Mouse (Mus musculus): ENCODE data around the gene Gigyf2. TPM values are rescaled to one million over a fixed set of nuclear protein-coding genes. Genes with fewer than 3 reads are reported as not detected.
A peak's percentile ranks its signal among the peaks of the same experiment; 100 is the strongest.

Gene Gigyf2
- polyA plus RNA-seq (2015; fragmentation: Nextera tagmentation; extraction: Ambion mirVana): 69.3 and 71.3 TPM in 2 replicates

DNA sequence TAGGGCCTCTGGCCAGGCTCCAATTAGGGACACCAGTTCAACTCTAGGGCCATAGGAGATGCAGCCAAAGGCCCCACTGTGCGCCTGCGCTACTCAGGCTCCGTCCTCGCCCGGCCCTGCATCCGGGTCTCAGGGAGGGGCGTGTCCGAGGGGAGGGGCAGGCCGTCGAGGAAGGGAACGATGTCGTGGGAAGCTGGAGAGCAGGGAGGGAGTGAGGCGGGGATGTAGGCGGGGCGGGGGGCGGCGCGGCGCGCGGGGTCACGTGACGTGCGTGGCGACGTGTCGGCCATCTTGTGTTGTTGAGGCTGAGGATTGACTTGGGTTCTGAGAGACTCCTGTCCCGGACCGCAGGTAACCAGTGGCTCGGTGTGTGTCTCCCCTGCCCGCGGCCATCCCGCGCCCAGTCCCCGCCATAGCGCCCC lies at the start of gene Gigyf2:
Gene Gigyf2 (plus strand): TSS at position 257 of the 422 bp plus-strand sequence.
- H3K4me3 ChIP-seq: peak within 1 kb of the TSS; percentile 82
- H3K4me1 ChIP-seq: peaks cover 19% of the 10 kb centered on the region
- peak; percentile 97 for ATAC-seq (replicated peaks)
- no peaks in the 10 kb centered on the region for H3K9me3 ChIP-seq
- H3K27ac ChIP-seq (replicated peaks): peak within 1 kb of the TSS; percentile 94
- peak within 1 kb of the TSS; percentile 94 for H3K9ac ChIP-seq (replicated peaks)
- no peaks in the 10 kb centered on the region for H3K27me3 ChIP-seq
- no peaks in the 10 kb centered on the region for H3K36me3 ChIP-seq
- peak within 1 kb of the TSS; percentile 77 for H3K4me2 ChIP-seq (replicated peaks)
- WGBS: 2% methylated on average over 32 of the region's 36 CpGs

DNA sequence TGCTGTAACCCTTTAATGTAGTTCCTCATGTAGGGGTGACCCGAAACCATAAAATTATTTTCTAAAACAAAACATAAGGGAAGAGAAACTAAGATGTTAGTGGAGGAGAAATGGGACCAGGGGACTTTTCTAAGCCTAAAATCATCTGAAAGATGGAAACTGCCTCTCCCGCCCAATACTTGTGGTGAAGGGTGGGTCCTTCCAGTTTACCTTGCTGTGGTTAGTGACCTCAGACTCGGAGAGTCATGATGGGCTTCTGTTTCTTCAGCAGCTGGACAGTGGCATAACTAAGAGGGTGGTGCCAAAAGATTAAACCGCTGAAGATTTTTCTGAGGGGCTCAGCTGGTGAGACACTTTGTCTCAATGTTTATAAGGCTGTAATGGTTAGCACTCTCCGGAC lies 46.5 kb upstream of the Gigyf2 start:
- Histone ChIP-seq H3K4me2 (replicated peaks) (no peak overlapping the region), H3K36me3 (no peaks in the 10 kb centered on the region), H3K4me1 (no peaks in the 10 kb centered on the region), H3K4me3 (no peak overlapping the region), H3K27me3 (no peaks in the 10 kb centered on the region), H3K27ac (replicated peaks) (no peak overlapping the region), H3K9ac (replicated peaks) (no peak overlapping the region), H3K9me3 (no peaks in the 10 kb centered on the region)
- no peak for ATAC-seq (replicated peaks)
- WGBS: 79% methylated on average over 5 of the region's 5 CpGs

DNA sequence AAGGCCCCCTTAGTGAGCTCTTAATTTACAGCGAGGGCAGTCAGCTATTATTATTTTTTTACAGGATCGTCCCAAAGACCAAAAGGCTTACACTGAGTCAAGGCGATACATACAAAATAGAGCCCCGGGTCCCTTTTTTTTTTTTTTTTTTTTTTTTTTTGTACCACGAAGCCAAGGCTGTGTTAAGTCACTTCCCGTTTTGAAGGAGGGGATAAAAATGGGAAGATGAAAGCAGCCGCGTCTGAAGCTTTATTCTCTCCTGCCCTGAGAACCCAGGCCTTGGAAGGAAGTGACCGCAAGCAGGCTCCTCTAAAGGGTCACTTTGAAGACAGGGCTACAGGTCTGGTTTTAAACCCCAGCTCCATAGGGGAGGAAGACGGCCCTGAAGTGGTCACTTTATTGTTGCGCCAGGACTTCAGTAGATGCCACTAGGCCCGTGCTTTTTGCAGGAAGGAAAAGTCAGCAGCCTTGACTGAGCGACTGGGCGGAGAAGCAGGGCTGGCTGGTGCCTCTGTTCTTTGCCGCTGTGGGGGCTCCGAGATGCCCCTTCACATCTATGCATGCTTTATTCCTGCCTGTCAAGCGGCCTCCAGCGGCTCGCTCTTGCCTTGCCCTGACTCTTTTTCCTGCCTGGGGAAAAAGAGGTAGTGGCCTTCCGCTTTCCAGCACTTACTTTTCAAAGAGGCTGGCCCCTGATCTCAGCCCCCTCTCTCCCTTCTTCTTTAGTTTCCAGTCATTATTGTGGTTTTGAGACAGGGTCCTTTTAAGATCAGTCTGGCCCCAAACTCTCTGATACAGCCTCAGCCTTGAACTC lies 45.0 kb upstream of the Gigyf2 start:
- 16% methylated on average over 20 of the region's 20 CpGs for WGBS
- no peak overlapping the region for H3K4me3 ChIP-seq
- no peak for ATAC-seq (replicated peaks)
- no peaks in the 10 kb centered on the region for H3K27me3 ChIP-seq
- H3K4me2 ChIP-seq (replicated peaks): no peak overlapping the region
- H3K9me3 ChIP-seq: no peaks in the 10 kb centered on the region
- H3K27ac ChIP-seq (replicated peaks): no peak overlapping the region
- no peaks in the 10 kb centered on the region for H3K4me1 ChIP-seq
- H3K9ac ChIP-seq (replicated peaks): no peak overlapping the region
- no peaks in the 10 kb centered on the region for H3K36me3 ChIP-seq

DNA sequence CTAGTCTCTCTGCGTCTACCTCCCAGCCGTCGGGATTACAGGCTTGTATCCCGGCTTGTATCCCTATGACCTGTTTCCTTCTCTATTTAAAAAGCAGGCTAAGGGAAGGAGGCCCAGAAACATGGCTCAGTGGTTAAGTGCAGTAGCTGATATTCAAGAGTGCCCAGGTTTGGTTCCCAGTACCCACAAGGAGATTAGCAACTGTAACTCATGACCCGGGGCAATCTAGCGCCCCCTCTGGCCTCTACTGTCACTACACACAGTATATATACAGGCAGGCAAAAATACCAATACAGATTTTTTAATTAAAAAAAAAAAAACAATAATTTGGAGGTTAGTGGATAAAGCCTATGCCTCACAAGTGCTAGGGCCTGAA lies 44.4 kb upstream of the Gigyf2 start:
- no peak for ATAC-seq (replicated peaks)
- H3K36me3 ChIP-seq: no peaks in the 10 kb centered on the region
- no peak overlapping the region for H3K9ac ChIP-seq (replicated peaks)
- H3K9me3 ChIP-seq: no peaks in the 10 kb centered on the region
- no peaks in the 10 kb centered on the region for H3K27me3 ChIP-seq
- 59% methylated on average over 6 of the region's 6 CpGs for WGBS
- H3K4me2 ChIP-seq (replicated peaks): no peak overlapping the region
- H3K4me1 ChIP-seq: no peaks in the 10 kb centered on the region
- H3K4me3 ChIP-seq: no peak overlapping the region
- H3K27ac ChIP-seq (replicated peaks): no peak overlapping the region

DNA sequence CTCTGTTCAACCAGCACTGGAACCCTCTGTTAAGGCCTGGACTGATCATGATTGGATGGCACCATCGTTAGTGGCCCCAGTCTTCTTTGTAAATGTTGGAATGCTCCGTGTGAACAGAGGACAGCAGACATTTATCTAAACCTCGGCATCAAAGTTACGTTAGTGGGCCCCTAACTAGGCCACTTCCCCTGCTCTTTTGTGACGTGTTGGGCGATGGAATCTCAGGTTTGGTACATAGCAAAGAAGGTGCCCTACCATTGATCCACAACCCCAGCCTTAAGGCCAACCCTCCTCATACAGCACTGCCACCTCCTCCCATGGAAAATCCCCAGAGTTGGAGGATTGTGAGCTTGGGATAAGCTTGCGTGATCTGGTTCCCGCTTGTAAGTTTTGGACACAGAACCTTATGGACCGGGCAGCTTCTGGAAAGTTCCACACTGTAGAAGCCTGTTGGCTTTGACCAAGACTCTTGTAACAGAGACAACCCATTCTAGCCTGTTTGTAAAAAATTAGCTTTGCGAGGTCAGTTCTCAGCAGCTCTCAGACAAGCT lies 43.3 kb upstream of the Gigyf2 start:
- Histone ChIP-seq H3K4me3 (no peak overlapping the region), H3K9ac (replicated peaks) (no peak overlapping the region), H3K27ac (replicated peaks) (no peak overlapping the region), H3K27me3 (no peaks in the 10 kb centered on the region), H3K4me2 (replicated peaks) (no peak overlapping the region), H3K36me3 (no peaks in the 10 kb centered on the region), H3K9me3 (no peaks in the 10 kb centered on the region), H3K4me1 (no peaks in the 10 kb centered on the region)
- no peak for ATAC-seq (replicated peaks)
- 69% methylated on average over 10 of the region's 10 CpGs for WGBS

DNA sequence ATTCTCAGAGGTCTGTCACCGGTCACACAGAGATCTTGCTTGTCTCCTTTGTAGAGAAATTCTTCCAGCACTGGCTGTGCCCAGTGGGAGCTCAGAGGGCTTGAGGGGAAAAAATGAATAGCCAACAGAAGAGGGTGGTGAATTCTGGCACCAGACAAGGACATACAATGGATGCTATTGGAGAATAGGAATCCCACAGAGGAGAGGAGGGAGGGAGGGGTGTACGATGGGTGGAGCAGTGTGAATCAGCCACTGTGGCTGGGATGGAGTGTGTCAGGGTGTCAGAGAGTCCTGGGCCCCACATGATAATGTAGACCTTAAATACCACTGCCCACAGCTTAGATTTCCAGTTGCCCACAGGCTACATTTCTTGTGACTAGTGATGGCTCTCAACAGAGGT lies 39.7 kb upstream of the Gigyf2 start:
- no peak overlapping the region for H3K4me2 ChIP-seq (replicated peaks)
- ATAC-seq (replicated peaks): no peak
- no peaks in the 10 kb centered on the region for H3K4me1 ChIP-seq
- no peak overlapping the region for H3K4me3 ChIP-seq
- no peak overlapping the region for H3K9ac ChIP-seq (replicated peaks)
- no peaks in the 10 kb centered on the region for H3K9me3 ChIP-seq
- no peak overlapping the region for H3K27ac ChIP-seq (replicated peaks)
- 32% methylated on average over 2 of the region's 2 CpGs for WGBS
- H3K27me3 ChIP-seq: no peaks in the 10 kb centered on the region
- H3K36me3 ChIP-seq: no peaks in the 10 kb centered on the region

DNA sequence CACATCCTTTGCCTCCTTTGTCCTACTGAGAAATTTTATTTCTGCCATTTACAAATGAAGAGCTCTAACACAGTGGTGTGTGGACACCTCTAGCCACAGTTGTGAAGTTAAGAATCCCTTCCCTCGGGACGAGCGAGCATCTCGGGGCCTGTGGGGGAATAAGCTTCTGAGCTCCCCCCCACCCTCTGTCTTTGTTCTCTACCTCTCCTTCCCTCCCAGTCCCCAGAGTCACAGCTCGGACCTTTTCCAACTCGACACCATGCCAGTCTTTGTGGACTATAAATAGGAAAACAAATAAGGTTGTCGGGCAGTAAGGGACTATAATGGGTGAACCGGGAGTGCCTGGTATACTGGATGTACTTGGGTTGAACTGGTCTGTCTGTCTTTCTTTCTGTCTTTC lies 35.4 kb upstream of the Gigyf2 start:
- no peak for ATAC-seq (replicated peaks)
- no peak overlapping the region for H3K4me2 ChIP-seq (replicated peaks)
- H3K27ac ChIP-seq (replicated peaks): no peak overlapping the region
- WGBS: 53% methylated on average over 8 of the region's 8 CpGs
- H3K36me3 ChIP-seq: no peaks in the 10 kb centered on the region
- no peaks in the 10 kb centered on the region for H3K27me3 ChIP-seq
- no peaks in the 10 kb centered on the region for H3K4me1 ChIP-seq
- H3K9me3 ChIP-seq: no peaks in the 10 kb centered on the region
- H3K4me3 ChIP-seq: no peak overlapping the region
- no peak overlapping the region for H3K9ac ChIP-seq (replicated peaks)

DNA sequence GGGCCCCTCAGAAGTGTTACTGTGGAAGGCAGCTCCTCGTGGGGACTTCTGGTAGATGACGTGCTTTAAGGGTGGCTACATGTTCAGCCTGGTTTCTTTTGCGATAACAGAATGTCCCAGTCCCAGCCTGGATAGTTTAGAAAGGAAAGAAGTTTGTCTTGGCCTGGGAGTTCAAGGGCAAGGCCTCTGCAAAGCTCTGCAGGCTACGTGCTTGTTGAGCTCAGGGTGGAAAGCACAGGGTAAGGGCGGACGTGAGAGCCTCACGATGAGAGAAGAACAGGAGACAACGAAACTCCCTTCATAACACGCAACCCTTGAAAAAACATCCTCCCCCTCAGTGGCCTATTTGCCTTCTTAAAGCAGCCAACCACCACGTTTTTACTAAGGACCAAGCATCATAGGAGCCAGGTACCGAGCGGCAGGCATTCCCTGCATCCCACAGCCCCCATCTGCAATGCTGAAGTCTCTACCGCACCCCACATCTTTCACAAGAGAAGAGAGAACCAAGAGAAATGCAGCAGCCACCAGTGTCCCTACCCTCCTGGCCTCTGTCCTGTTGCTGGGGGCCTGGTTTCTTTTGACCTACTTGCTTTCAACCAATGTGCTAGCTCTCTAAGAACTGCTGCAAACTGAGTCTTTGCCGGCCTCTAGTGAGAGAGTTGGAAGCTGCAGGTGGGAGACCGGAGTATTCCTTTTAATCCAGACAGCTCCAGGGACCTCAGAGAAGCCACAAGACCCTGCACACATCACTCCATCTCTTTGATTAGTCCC lies 34.2 kb upstream of the Gigyf2 start:
- H3K27me3 ChIP-seq: no peaks in the 10 kb centered on the region
- H3K27ac ChIP-seq (replicated peaks): no peak overlapping the region
- no peak for ATAC-seq (replicated peaks)
- H3K36me3 ChIP-seq: no peaks in the 10 kb centered on the region
- no peak overlapping the region for H3K9ac ChIP-seq (replicated peaks)
- no peak overlapping the region for H3K4me3 ChIP-seq
- H3K4me1 ChIP-seq: no peaks in the 10 kb centered on the region
- no peak overlapping the region for H3K4me2 ChIP-seq (replicated peaks)
- 64% methylated on average over 15 of the region's 15 CpGs for WGBS
- no peaks in the 10 kb centered on the region for H3K9me3 ChIP-seq

DNA sequence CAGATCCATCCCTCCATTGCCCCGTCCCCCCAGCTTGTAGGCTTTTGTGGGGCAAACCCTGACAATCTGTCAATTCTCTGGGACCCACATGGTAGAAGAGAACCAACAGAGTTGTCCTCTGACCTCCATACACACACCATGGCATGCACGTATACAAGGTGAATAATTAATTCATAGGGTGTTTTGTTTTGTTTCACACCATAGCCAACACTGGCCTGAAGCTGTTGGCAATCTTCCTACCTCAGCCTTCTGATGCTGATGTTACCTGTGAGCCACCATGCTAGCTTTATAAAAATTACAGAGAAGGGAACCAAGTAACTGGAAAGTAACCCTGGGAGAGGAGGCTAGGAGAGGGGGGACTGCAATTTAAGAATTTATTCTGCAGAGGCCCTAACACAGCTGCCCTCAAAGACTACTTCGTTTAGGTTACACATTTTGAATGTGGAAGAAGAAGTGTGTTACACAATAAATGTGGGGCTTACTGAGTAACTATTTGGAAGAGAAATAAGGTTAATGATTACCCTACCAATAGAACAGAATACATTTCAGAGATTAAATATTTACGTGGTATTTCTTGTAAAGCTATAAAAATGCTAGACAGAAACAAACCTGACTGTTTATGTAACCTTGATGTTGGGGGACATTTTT lies 32.6 kb upstream of the Gigyf2 start:
- no peak overlapping the region for H3K4me3 ChIP-seq
- no peak overlapping the region for H3K27ac ChIP-seq (replicated peaks)
- no peak overlapping the region for H3K9ac ChIP-seq (replicated peaks)
- no peaks in the 10 kb centered on the region for H3K27me3 ChIP-seq
- H3K4me1 ChIP-seq: no peaks in the 10 kb centered on the region
- no peaks in the 10 kb centered on the region for H3K36me3 ChIP-seq
- no peaks in the 10 kb centered on the region for H3K9me3 ChIP-seq
- 74% methylated on average over 4 of the region's 4 CpGs for whole genome bisulfite sequencing
- no peak for ATAC-seq (replicated peaks)
- no peak overlapping the region for H3K4me2 ChIP-seq (replicated peaks)

DNA sequence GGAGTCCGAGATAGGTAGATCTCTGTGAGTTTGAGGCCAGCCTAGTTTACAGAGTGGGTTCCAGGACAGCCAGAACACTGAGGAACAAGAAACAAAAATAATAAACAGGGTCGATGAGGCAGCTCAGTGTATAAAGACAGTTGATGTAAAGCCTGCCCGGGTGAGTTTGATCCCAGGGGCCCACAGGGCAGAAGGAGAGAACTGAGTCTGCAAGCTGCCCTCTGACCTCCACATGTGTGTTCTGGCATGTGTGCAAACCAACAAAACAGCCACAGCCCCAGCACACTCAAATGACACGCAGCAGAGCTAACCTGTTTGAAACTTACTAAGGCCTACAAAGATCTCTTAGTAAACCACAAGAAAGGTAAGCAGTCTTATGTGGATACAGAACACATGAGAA lies 31.8 kb upstream of the Gigyf2 start:
- no peak for ATAC-seq (replicated peaks)
- H3K9ac ChIP-seq (replicated peaks): no peak overlapping the region
- H3K4me3 ChIP-seq: no peak overlapping the region
- no peak overlapping the region for H3K27ac ChIP-seq (replicated peaks)
- 89% methylated on average over 4 of the region's 4 CpGs for WGBS
- no peak overlapping the region for H3K4me2 ChIP-seq (replicated peaks)
- no peaks in the 10 kb centered on the region for H3K9me3 ChIP-seq
- H3K36me3 ChIP-seq: no peaks in the 10 kb centered on the region
- no peaks in the 10 kb centered on the region for H3K4me1 ChIP-seq
- no peaks in the 10 kb centered on the region for H3K27me3 ChIP-seq

DNA sequence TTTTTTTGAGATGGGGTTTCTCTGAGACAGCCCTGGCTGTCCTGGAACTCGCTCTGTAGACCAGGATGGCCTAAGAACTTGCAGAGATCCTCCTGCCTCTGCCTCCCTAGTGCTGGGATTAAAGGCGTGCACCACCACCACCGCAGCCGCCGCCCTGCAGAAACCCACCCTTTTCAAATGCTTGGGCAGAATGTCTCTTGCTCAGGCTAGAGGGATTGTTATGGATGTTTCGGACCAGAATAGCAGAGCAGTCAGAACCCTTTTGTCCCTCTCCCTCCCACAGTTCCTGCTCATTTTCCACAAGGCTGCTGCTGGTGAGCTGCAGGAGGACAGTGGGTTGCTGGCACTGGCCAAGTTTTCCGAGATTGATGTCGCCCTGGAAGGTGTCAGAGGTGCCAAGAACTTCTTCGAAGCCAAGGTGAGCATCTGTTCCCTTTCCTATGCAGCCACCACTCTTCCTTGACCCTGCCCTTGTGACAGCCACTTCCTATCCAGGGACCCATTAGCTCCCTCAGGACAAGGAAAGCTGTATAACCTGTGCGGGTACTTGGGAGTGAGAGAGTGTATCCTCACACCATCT lies 29.4 kb upstream of the Gigyf2 start:
- Histone ChIP-seq H3K36me3 (no peaks in the 10 kb centered on the region), H3K9ac (replicated peaks) (no peak overlapping the region), H3K9me3 (no peaks in the 10 kb centered on the region), H3K27ac (replicated peaks) (no peak overlapping the region), H3K4me1 (no peaks in the 10 kb centered on the region), H3K27me3 (no peaks in the 10 kb centered on the region), H3K4me2 (replicated peaks) (no peak overlapping the region), H3K4me3 (no peak overlapping the region)
- WGBS: 92% methylated on average over 10 of the region's 10 CpGs
- no peak for ATAC-seq (replicated peaks)
